Mouse (Mus musculus): ENCODE measurements around the gene Hpcal4. TPM values are rescaled to one million over a fixed set of nuclear protein-coding genes. Genes with fewer than 3 reads are reported as not detected.

Gene Hpcal4
- 0.01 TPM in 1 of 2 replicates, not detected in the other for polyA plus RNA-seq (2012; rRNA removed)

GRCm38 (mm10) chr4:123182328-123183238 lies at the start of gene Hpcal4:
Gene Hpcal4 (plus strand): TSS chr4:123183227.

GRCm38 (mm10) chr4:123139513-123140154 lies 43.4 kb upstream of the Hpcal4 start, which contains the start of gene Ppie:
Gene Ppie (minus strand): TSS chr4:123139951.

GRCm38 (mm10) chr4:123201186-123202093 lies 18.4 kb downstream of the Hpcal4 start, which contains the start of gene Nt5c1a:
Gene Nt5c1a (plus strand): TSS chr4:123201504.

GRCm38 (mm10) chr4:123233492-123234084 lies 50.6 kb downstream of the Hpcal4 start, which contains the start of gene Heyl:
Gene Heyl (plus strand): TSS chr4:123233556.

Other genes starting within 250 kb of the Hpcal4 start
- gene Mfsd2a, start 222.0 kb upstream of the Hpcal4 start, polyA plus RNA-seq (2012; rRNA removed), result 0.03 and 0.07 TPM in 2 replicates
- 0.37 and 0.46 TPM in 2 replicates for gene Mycl, start 187.6 kb upstream of the Hpcal4 start, polyA plus RNA-seq (2012; rRNA removed)
- gene Trit1, start 166.6 kb upstream of the Hpcal4 start, polyA plus RNA-seq (2012; rRNA removed), result 3.8 and 4.0 TPM in 2 replicates
- 0.19 and 0.21 TPM in 2 replicates for gene Bmp8b, start 78.1 kb upstream of the Hpcal4 start, polyA plus RNA-seq (2012; rRNA removed)
- gene Oxct2b, start 67.0 kb upstream of the Hpcal4 start, polyA plus RNA-seq (2012; rRNA removed), result not detected in 2 replicates
- gene Ppie, start 43.3 kb upstream of the Hpcal4 start, polyA plus RNA-seq (2012; rRNA removed), result 23.3 and 24.1 TPM in 2 replicates
- not detected in 2 replicates for gene Nt5c1a, start 18.3 kb downstream of the Hpcal4 start, polyA plus RNA-seq (2012; rRNA removed)
- gene Heyl, start 50.3 kb downstream of the Hpcal4 start, polyA plus RNA-seq (2012; rRNA removed), result 0.41 and 0.43 TPM in 2 replicates
- 186 and 220 TPM in 2 replicates for gene Pabpc4, start 79.1 kb downstream of the Hpcal4 start, polyA plus RNA-seq (2012; rRNA removed)
- gene Oxct2a, start 140.4 kb downstream of the Hpcal4 start, polyA plus RNA-seq (2012; rRNA removed), result 0.02 and 0.10 TPM in 2 replicates
- gene Bmp8a, start 160.0 kb downstream of the Hpcal4 start, polyA plus RNA-seq (2012; rRNA removed), result 0.10 and 0.16 TPM in 2 replicates